Mouse (Mus musculus) telencephalon, adult 2 months (tissue): ENCODE measurements at regions not wholly inside any gene's neighbourhood (a gene's known extent, or its start where the extent isn't known, plus 50 kb on each side); places are given as distances from the start of the nearest gene placed in this dataset.

Experiments used
- DNase-seq: peaks from one replicate; pipeline ENCODE4 v3.0.0-alpha.2; 2011; ENCODE audit warnings: low read depth, low spot score

GRCm38 (mm10) chrX:122021749-122022148 is 375.5 kb downstream of the Nap1l3 start:
- DNase-seq: peak; percentile 1
